Mouse (Mus musculus): Measurements from ENCODE around the gene Foxo3. TPM values are rescaled to one million over a fixed set of nuclear protein-coding genes. Genes with fewer than 3 reads are reported as not detected.

Gene Foxo3
- polyA plus RNA-seq, 1 experiment from 2014 or later, result 3.6 TPM

DNA sequence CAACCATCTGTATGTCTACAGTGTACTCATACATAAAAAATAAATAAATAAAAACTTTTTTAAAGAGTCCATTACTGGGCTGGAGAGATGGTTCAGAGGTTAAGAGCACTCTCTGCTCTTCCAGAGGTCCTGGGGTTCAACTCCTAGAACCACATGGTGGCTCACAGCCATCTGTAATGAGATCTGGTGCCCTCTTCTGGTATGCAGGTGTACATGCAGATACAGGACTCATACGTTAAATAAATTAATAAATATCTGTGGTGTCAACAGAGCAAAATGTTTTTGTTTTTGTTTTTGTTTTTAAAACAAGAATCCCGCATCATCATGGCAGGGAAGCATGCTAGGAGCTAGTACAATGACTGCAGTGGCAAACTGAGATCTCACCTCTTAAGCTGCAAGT lies 20.6 kb upstream of the Foxo3 start:
- H3K4me1 ChIP-seq, result no peaks in the 10 kb centered on the region
- H3K9me3 ChIP-seq, result no peaks in the 10 kb centered on the region
- ATAC-seq (ENCODE audit: low FRiP score, low read depth), result no peak
- H3K27me3 ChIP-seq, result no peaks in the 10 kb centered on the region
- 85% methylated on average over 2 of the region's 2 CpGs for WGBS
- no peak overlapping the region for H3K4me2 ChIP-seq (replicated peaks)
- H3K36me3 ChIP-seq, result no peaks in the 10 kb centered on the region
- H3K4me3 ChIP-seq, result no peak overlapping the region
- H3K9ac ChIP-seq (replicated peaks), result no peak overlapping the region
- no peak overlapping the region for H3K27ac ChIP-seq (replicated peaks)

DNA sequence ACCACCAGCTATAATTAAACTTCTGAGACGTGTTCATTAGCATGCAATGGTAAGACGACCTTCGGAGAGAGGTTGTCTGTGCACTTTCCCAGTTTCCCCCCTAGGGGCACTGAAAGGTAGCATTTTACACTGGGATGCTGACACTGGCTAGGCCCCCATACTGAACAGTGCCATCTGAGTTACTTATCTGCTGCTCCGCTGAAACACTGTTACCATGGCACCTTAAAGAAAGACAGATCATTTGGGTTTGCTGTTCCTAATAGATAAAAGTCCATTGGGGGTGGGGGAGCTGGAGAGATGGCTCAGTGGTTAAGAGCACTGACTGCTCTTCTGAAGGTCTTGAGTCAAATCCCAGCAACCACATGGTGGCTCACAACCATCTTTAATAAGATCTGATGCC lies 20.0 kb upstream of the Foxo3 start:
- Histone ChIP-seq H3K9me3 (no peaks in the 10 kb centered on the region), H3K4me1 (no peaks in the 10 kb centered on the region), H3K4me2 (replicated peaks) (no peak overlapping the region), H3K27ac (replicated peaks) (no peak overlapping the region), H3K4me3 (no peak overlapping the region), H3K27me3 (no peaks in the 10 kb centered on the region), H3K36me3 (no peaks in the 10 kb centered on the region), H3K9ac (replicated peaks) (no peak overlapping the region)
- 63% methylated on average over 4 of the region's 4 CpGs for WGBS
- no peak for ATAC-seq (ENCODE audit: low FRiP score, low read depth)

DNA sequence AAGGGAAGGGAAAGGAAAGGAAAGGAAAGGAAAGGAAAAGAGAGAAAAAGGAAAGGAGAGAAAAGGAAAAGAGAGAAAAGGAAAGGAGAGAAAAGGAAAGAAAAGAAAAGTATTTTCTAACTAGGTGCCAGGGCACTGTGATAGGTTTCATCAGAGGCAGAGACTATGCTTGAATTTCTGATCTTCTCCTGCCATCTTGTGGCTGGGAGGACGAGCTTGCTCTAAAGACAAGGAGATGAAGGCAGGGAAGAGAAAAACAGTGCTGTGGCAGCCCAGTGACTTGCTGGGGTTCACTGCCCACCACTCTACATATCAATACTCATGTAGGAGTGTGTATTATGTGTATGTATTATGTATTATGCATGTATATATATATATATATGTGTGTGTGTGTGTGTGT lies 18.5 kb upstream of the Foxo3 start:
- no peak overlapping the region for H3K27ac ChIP-seq (replicated peaks)
- H3K36me3 ChIP-seq, result no peaks in the 10 kb centered on the region
- H3K9me3 ChIP-seq, result no peaks in the 10 kb centered on the region
- no peak overlapping the region for H3K4me2 ChIP-seq (replicated peaks)
- 10% methylated on average over 1 of the region's 1 CpGs for WGBS
- no peak overlapping the region for H3K9ac ChIP-seq (replicated peaks)
- ATAC-seq (ENCODE audit: low FRiP score, low read depth), result no peak
- H3K4me3 ChIP-seq, result no peak overlapping the region
- H3K4me1 ChIP-seq, result no peaks in the 10 kb centered on the region
- H3K27me3 ChIP-seq, result no peaks in the 10 kb centered on the region

DNA sequence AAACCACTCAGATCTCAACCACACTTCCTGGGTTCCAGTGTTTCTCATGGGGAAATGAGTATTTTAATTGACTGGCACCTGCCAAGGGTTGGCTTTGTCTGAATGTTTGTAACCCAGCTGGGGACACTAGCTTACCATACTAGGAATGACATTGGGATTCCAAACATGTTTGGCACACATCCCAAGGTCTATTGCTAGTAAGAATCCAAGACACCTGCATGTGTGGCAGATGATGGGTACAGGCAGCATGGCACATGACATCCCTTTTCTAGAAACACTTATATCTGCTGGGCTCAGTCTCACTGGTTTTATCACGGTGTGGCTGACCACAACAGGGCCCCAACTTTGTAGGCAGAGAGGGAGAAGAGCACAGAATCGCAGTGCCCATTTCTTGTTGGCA lies 17.8 kb upstream of the Foxo3 start:
- ATAC-seq (ENCODE audit: low FRiP score, low read depth), result no peak
- Histone ChIP-seq H3K36me3 (no peaks in the 10 kb centered on the region), H3K4me1 (no peaks in the 10 kb centered on the region), H3K4me2 (replicated peaks) (no peak overlapping the region), H3K4me3 (no peak overlapping the region), H3K9ac (replicated peaks) (no peak overlapping the region), H3K9me3 (no peaks in the 10 kb centered on the region), H3K27me3 (no peaks in the 10 kb centered on the region), H3K27ac (replicated peaks) (no peak overlapping the region)
- WGBS, result 66% methylated on average over 2 of the region's 2 CpGs

DNA sequence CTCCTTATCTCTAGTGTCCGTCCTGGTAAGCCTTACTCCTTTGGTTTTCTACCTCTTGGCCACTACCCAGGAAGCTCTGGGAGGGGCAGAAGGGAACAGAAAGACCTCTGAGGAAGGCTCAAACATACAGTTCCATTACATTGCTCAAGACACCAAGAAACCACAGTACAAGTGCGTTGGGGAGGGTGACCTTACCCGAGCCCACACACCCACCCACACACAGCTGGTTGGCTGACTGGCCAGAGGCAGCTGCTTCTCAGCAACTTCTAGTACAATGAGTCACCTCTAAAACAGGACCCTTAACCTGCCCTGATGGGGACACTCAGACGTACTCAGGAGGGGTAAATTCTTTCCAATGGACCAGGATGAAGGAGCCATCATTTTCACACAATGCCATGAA lies 17.3 kb upstream of the Foxo3 start:
- Histone ChIP-seq H3K4me2 (replicated peaks) (no peak overlapping the region), H3K9me3 (no peaks in the 10 kb centered on the region), H3K9ac (replicated peaks) (no peak overlapping the region), H3K4me3 (no peak overlapping the region), H3K4me1 (no peaks in the 10 kb centered on the region), H3K36me3 (no peaks in the 10 kb centered on the region), H3K27ac (replicated peaks) (no peak overlapping the region), H3K27me3 (no peaks in the 10 kb centered on the region)
- WGBS, result 70% methylated on average over 4 of the region's 4 CpGs
- no peak for ATAC-seq (ENCODE audit: low FRiP score, low read depth)

- no peak for ATAC-seq (ENCODE audit: low FRiP score, low read depth)
- Histone ChIP-seq H3K36me3 (no peaks in the 10 kb centered on the region), H3K9me3 (peaks cover 3% of the 10 kb centered on the region; the same call in 1 of the 2 replicates), H3K27me3 (no peaks in the 10 kb centered on the region), H3K27ac (replicated peaks) (no peak overlapping the region), H3K4me3 (no peak overlapping the region), H3K9ac (replicated peaks) (no peak overlapping the region), H3K4me1 (no peaks in the 10 kb centered on the region), H3K4me2 (replicated peaks) (no peak overlapping the region)
- WGBS, result 61% methylated on average over 5 of the region's 5 CpGs
Observed at GRCm38 (mm10) chr10:42291360-42291759, 14.8 kb upstream of the Foxo3 start.

DNA sequence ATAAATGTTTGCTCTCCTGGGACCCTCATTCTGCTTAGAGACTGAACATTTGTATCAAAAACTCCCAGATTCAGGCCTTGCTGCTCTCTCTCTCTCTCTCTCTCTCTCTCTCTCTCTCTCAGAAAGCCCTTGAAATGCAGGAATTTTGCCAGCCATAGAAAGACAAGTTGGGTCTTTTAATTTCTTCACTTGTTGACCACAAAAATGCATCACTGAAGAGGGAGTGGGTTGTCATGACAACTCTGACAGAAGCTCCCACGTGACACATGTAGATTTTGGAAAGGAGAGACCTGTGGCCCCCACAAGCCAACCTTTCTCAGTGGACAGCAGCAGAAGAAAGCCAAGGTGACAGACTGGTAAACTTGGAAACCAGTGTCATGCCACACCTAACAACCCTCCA lies 11.1 kb upstream of the Foxo3 start:
- WGBS, result 59% methylated on average over 1 of the region's 1 CpGs
- no peak overlapping the region for H3K9ac ChIP-seq (replicated peaks)
- H3K4me1 ChIP-seq, result no peaks in the 10 kb centered on the region
- no peak for ATAC-seq (ENCODE audit: low FRiP score, low read depth)
- no peaks in the 10 kb centered on the region for H3K27me3 ChIP-seq
- no peak overlapping the region for H3K4me2 ChIP-seq (replicated peaks)
- no peak overlapping the region for H3K27ac ChIP-seq (replicated peaks)
- H3K36me3 ChIP-seq, result no peaks in the 10 kb centered on the region
- peaks cover 12% of the 10 kb centered on the region for H3K9me3 ChIP-seq
- H3K4me3 ChIP-seq, result no peak overlapping the region

GRCm38 (mm10) chr10:42278307-42278850 lies 1.8 kb upstream of the Foxo3 start:
- Histone ChIP-seq H3K27me3 (peaks cover 35% of the 10 kb centered on the region), H3K4me1 (peaks cover 20% of the 10 kb centered on the region), H3K9me3 (no peaks in the 10 kb centered on the region), H3K36me3 (no peaks in the 10 kb centered on the region), H3K9ac (replicated peaks) (peak overlapping the region; percentile 60), H3K27ac (replicated peaks) (peak overlapping the region; percentile 95), H3K4me2 (replicated peaks) (peak overlapping the region; percentile 99), H3K4me3 (peak overlapping the region; percentile 85)
- 2% methylated on average over 36 of the region's 38 CpGs for WGBS
- ATAC-seq (ENCODE audit: low FRiP score, low read depth), result peak; percentile 17

DNA sequence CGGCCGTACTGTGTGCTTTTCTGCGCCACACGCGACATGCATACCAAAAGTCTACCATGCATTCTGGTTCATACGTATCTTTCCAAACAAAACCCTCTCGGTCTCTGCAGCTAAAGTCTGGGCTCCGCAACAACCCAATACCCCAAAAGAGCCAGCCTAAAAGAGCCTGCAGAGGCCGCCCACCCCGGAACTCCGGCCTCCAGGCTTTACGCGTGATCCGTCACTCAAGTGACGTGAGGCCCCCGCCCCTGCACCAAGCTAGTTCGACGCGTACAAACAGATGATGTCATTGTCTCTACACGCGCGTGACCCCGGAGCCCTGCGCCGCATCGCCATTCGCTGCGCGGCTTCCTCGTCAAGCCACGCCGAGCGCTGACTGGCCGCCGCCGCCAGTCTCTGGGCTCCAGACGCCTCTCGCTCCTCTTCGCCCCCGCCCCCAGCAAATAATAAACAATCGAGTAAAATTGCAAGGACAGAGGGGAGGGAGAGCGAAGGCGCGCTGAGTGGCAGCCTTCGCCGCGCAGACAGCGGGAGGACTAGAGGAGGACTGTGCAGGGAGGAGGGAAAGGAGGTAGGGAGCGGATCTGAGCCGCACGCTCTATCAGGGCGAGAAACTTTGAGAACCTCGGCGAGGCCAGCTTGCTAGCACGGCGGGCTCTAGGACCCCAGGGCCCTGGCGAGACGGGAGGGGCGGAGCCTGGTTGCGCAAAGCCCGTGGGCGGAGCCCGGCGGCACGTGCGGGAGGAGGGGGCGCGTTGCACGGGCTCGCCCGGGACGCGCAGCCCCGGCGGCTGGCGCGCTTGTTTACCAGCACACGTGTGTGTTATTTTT lies 1.1 kb upstream of the Foxo3 start:
- H3K4me1 ChIP-seq, result peaks cover 20% of the 10 kb centered on the region
- no peaks in the 10 kb centered on the region for H3K9me3 ChIP-seq
- peaks cover 39% of the 10 kb centered on the region for H3K27me3 ChIP-seq
- peak; percentile 92 for ATAC-seq (ENCODE audit: low FRiP score, low read depth)
- H3K4me2 ChIP-seq (replicated peaks), result peak overlapping the region; percentile 99
- peak overlapping the region; percentile 76 for H3K9ac ChIP-seq (replicated peaks)
- peak overlapping the region; percentile 85 for H3K4me3 ChIP-seq
- peak overlapping the region; percentile 95 for H3K27ac ChIP-seq (replicated peaks)
- under 1% methylated on average over 76 of the region's 78 CpGs for WGBS
- H3K36me3 ChIP-seq, result no peaks in the 10 kb centered on the region

DNA sequence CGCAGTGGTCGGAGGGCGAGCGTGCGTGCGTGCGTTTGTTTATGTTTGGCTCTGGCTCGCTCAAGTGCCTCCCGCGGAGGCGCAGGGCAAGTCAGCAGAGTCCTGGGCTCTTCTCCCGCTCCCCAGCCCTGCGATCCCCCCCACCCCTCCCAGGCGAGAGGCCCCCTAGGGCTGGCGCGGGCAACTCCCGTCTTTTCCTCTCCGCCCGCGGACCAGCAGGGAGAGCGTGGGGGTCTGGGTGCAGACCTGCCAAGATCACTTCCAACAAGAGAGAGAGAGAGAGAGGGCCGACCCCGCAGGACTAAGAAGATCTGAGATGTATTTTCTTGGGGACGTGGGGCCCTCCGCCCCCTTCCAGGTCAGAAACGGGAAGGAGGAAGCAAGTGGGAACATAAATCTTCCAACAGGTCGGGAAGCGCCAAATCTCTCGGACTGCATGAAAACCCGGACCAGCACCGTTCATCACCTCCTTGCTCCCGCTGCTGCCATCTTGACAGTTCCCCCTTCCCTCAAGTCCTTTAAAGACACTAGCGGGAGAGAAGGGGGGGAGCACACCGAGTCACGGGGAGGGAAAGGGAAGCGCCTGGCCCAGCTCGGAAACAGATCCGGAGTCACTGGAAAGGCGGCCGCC lies 569 bp downstream of the Foxo3 start:
- peaks cover 20% of the 10 kb centered on the region for H3K4me1 ChIP-seq

DNA sequence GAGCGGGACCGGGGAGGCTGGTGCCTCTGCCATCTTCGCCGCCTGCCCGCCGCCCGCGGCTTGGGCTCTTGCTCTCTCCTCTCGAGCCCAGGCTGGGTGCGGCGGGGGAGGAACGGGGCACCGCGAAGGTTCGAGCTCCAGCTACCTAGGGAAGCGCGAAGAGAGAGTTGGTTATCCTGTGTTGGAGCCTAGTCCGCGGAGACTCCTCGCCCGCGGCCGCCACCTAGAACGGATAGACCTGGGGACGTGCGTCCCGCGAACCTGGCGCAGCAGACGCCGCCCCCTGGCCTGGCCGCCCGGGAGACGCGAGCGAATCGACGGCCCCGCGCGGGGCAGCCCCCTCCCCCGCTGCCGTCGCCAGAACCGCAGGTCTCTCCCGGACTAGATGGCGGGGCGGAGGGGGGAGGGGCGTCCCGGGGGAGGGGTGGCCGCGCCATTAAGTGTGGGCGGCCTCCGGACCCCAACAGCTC lies 1.1 kb downstream of the Foxo3 start:
- peak overlapping the region; percentile 95 for H3K27ac ChIP-seq (replicated peaks)
- H3K9ac ChIP-seq (replicated peaks), result peak overlapping the region; percentile 76
- peak overlapping the region; percentile 85 for H3K4me3 ChIP-seq
- no peak for ATAC-seq (ENCODE audit: low FRiP score, low read depth)
- WGBS, result 0% methylated on average over 34 of the region's 54 CpGs
- peaks cover 20% of the 10 kb centered on the region for H3K4me1 ChIP-seq
- no peaks in the 10 kb centered on the region for H3K36me3 ChIP-seq
- H3K4me2 ChIP-seq (replicated peaks), result peak overlapping the region; percentile 99
- no peaks in the 10 kb centered on the region for H3K9me3 ChIP-seq
- peaks cover 32% of the 10 kb centered on the region for H3K27me3 ChIP-seq

More for the DNA sequence above, 569 bp downstream of the Foxo3 start:
- Histone ChIP-seq H3K4me2 (replicated peaks) (peak overlapping the region; percentile 99), H3K27ac (replicated peaks) (peak overlapping the region; percentile 95), H3K9me3 (no peaks in the 10 kb centered on the region), H3K36me3 (no peaks in the 10 kb centered on the region), H3K27me3 (peaks cover 32% of the 10 kb centered on the region), H3K4me3 (peak overlapping the region; percentile 85), H3K9ac (replicated peaks) (peak overlapping the region; percentile 76)
- no peak for ATAC-seq (ENCODE audit: low FRiP score, low read depth)
- under 1% methylated on average over 38 of the region's 40 CpGs for WGBS
